Mouse (Mus musculus) layer of hippocampus, postnatal 25 days (tissue): ENCODE measurements around the gene Nubp2. TPM values are rescaled to one million over a fixed set of nuclear protein-coding genes. Genes with fewer than 3 reads are reported as not detected.

ENCODE experiments used
- DNase-seq, 2 experiments: peaks; one replicate each; pipeline ENCODE4 v3.0.0; 2022; ENCODE audit warnings: mixed read lengths in 2 of 2, low spot score in 1 of 2; ENCODE audit errors: extremely low spot score in 1 of 2
- total RNA-seq, 2 experiments: library from RNA; stranded (reverse); gene quantifications; 2 replicates each; pipeline ENCODE4 v1.2.3; 2021

The Nubp2 gene
- total RNA-seq, 2 experiments from 2014 or later, result 33.5 to 38.1 TPM

DNA sequence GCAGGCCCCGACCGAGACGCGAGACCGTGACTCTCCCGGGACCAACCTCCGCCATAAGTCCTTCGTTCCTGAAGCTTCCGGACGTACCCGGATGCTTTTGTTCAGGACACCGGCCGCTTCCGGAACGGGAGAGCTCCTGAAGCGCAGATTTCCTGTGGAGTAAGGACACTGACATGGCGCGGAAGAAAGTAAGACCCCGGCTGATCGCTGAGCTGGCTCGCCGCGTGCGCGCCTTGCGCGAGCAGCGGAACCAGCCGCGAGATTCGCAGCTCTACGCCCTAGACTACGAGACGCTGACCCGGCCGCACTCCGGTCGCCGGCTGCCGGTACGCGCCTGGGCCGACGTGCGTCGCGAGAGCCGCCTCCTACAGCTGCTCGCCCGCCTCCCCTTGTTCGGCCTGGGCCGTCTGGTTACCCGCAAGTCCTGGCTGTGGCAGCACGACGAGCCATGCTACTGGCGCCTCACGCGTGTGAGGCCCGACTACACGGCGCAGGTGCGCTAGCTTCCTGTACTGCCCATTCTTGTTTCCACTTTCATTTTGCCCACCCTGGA lies 8.9 kb upstream of the Nubp2 start, which contains the start of the genes Eme2 and Mrps34:
TSS of gene Eme2 (minus strand) at position 93 of the 553 bp plus-strand sequence.
TSS of gene Mrps34 (plus strand) at position 122 of the 553 bp plus-strand sequence.
- DNase-seq, result peak; percentile 72 to 84

GRCm38 (mm10) chr17:24894061-24894994 lies 8.2 kb upstream of the Nubp2 start:
- no peak for DNase-seq

DNA sequence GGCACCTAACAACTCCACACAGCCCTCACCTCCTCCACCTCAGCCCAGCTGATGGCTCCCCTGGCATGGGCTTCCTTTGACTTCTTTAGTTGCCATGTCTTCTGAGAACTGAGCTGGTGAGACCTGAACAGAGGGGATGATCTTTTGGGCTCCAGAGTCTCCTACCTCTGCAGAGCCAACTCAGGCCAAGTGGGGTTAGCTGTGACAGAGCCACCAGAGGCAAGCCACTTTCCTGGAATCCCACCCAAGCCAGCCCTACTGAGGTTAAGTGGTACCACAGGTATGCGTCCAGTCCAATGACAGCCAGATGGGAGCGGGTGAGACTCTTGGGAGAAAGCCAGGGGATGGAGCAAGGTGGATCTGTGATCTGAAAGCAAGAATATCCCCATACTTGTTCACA lies 7.1 kb upstream of the Nubp2 start:
- no peak for DNase-seq

DNA sequence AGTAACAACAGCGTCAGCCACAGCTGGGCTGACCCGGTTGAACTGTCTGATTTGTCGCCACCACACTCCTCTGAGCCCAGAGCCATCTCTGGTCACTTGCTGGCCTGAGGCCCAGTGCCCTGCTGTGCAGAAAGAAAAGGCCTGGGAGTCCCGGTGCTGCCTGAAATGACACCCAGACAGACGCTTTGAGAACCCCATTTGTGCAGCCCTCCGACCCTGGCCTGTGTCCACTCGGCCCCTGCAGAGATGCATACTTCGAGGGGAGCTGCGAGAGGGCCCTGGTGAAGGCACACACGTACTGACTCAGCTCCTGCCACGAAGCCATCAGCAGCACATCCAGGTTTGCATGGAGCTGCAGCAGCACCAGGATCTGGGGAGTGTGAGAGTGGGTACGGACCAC lies 6.6 kb upstream of the Nubp2 start:
- no peak for DNase-seq

GRCm38 (mm10) chr17:24891321-24891720 lies 5.2 kb upstream of the Nubp2 start:
- DNase-seq, result no peak

DNA sequence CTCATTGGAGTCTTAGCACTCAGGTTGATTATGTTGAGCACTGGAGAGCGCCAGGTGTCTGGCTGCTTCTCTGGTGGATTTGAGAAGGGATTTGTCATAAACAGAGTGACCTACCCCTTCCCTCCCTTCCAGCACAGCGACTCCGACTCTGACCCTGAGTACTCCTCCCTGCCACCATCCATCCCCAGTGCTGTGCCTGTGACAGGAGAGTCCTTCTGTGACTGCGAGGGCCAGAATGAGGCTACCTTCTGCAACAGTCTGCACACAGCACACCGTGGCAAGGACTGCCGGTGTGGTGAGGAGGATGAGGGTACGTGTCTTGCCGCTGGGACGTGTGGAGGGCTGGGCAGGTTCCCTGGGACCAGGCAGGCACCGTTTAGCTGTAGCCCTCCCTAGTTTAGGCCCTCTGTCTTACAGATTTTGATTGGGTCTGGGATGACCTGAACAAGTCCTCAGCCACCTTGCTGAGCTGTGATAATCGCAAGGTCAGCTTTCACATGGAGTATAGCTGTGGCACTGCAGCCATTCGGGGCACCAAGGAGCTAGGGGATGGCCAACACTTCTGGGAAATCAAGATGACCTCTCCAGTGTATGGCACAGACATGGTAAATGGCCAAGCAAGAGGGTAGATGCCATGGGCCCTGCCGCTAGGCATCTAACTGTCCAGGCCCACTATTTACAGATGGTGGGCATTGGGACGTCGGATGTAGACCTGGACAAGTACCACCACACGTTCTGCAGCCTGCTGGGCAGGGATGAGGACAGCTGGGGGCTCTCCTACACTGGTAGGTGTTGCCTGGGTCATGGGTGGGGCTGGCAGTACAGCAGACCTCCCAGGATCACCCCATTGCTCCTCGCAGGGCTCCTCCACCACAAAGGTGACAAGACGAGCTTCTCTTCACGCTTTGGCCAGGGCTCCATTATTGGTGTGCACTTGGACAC lies 4.3 kb upstream of the Nubp2 start:
- no peak for DNase-seq

DNA sequence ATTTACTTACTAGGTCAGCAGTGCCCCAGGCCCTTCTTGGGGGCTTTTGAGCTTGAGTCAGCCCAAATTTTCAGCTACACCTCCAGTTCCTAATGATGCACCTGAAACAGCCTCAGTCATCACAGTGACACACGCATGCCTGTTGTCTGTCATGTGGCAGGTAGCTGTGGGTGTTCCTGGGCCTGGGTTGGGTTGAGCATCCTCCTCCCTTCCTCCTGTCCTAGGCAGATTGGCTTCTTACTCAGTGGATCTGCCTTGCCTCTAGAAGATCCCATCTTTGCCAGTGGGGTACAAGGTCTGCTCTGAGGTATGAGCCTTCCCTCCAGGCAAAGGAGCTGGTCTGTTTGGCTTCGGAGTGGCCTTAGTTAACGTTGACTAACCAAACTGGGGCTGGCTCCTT lies 2.7 kb upstream of the Nubp2 start:
- DNase-seq, result no peak

DNA sequence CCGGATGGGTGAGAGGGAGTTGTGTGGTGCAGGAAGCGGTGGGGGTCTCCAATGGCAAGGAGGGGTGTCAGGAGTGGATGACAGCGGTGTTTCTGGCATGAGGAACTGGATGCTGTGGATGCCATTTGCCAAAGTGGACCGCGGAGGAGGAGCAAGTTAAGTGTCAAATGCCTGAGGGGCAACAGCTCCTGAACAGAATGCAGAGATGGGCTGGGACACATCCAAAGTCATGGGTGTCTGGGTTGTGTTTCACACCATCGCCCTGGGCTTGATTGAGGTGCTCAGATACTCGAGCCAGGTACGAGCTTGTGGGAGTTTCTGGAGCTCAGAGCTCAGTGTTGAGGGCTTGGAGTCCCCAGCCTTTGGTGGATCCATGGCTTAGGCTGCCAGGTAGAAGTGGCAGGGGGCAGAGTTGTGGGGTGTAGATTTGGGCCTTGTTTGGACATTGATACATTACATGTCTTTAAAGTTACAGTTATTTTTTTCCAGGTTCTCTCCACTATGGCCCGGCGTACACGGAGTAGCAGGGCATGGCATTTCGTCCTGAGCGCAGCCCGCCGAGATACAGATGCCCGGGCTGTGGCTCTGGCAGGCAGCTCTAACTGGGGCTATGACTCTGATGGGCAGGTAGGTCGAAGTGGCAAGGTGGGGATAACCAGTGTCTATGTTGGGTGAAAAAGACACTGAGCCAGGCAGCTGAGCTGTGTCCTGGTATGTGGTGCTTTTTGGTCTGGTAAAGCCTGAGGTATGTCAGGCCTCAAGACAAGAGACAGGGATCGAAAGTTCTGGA lies 1.3 kb upstream of the Nubp2 start:
- no peak for DNase-seq

DNA sequence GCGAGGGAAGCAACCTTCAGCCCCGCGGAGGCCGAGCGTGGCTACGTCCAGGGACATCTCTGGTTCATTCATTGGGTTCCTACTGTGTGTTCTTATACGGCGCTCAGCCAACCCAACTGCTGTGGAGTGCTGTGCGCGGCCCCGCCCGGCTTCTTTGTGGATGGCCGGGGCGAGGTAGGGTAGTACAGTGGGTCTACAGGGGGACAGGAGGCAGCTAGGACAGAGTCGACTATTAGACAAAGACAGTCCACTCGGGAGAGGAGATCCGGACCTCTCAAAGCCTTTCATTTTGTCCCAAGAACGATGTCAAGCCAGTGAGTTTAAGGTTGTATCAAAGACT lies 753 bp upstream of the Nubp2 start:
- DNase-seq, result no peak

DNA sequence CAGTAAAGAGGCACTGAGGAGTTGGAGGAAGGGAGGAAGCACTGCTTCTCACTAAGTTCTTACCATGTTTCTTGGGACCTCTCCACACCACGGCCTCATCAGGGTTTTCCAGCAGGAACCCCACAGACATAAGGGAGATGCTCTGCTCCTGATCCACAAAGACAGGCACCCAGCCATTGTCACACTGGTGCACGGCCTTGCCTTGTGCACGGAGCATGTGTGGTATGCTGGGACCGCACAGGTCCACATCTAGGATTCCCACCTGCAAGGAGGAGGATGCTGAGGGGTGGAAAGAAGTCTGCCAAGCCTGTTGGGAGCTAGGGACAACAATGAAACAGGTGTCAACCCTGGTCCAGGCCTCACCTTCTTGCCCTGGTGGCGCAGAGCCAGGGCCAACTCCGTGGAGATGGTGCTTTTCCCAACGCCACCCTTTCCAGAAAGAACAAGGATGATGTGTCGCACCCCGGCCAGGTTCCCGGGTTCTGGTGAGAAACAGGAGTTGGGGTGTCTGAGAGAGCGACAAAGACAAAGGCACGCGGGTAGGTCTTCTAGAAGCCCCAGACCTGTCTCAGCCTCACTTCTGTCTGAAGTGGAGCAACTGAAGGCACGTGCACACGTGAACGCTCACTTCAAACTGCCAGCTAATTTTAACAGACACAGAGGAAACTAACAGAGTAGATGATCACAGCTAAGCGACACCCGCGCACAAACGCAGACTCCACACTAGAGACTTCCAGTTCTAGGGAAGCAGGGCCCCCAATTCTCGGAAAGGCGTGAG lies 604 bp downstream of the Nubp2 start:
- DNase-seq, result no peak

DNA sequence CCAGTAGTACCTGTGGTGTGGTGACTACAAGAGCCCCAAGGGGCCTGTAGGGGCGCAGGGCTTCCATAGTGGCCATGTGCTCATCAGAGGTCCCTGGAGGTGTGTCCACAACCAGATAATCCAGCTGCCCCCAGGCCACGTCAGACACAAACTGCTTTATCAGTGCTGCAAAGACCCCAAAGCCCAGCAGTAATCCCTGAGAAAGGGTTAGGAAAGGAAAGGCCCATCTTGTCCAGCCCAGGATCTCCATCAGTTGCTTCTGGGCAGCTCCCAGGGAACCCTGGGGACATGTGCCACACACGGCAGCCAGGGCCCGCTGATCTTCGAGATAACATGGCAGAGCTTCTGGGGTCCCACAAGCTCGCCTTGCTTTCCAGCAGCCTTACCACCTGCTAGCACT lies 1.8 kb downstream of the Nubp2 start:
- no peak for DNase-seq

- DNase-seq, result no peak
Observed at GRCm38 (mm10) chr17:24881738-24882440, 4.3 kb downstream of the Nubp2 start.

- no peak for DNase-seq
Observed at GRCm38 (mm10) chr17:24878531-24878930, 7.6 kb downstream of the Nubp2 start.

- DNase-seq, result no peak
Observed at GRCm38 (mm10) chr17:24878117-24878397, 8.1 kb downstream of the Nubp2 start.

DNA sequence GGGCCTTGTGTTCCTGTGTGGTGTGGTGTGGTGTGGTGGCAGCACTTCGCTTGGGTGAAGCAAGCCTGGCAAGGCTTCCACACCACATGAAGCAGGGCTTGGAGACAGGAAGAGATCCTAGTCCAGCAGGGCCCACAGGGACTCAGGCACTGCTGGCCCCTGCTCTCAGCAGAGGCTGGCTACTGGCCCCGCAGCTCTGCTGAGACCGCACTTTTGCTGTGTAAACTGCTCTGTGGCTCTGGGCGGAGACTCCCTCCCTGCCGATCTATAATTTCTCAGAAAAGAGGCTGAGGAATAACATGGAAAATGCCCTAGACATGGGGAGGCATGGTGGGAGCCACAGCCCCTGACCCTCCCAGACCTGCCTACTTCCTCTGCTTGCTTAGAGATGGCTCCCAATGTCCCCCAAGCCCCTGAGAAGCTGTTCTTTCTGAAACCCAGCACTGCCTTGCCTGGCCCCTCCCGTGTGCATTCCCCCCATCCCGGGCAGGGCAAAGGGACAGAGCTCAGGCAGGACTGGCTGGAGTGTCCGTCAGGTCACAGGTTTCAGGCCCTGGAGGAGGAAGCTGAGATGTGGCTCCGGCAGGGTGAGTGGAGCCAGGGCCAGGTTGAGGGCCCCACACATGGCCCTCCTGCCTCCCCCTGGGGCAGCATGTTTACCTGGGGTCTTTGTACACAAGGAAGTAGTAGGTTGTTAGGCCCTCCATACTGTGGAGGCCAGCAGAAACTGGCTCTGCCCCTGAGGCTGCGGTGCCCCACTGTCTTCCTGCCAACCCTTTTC lies 8.6 kb downstream of the Nubp2 start:
- DNase-seq, result no peak

GRCm38 (mm10) chr17:24874989-24875388 lies 11.2 kb downstream of the Nubp2 start:
- no peak for DNase-seq

GRCm38 (mm10) chr17:24874405-24874745 lies 11.8 kb downstream of the Nubp2 start:
- no peak for DNase-seq

DNA sequence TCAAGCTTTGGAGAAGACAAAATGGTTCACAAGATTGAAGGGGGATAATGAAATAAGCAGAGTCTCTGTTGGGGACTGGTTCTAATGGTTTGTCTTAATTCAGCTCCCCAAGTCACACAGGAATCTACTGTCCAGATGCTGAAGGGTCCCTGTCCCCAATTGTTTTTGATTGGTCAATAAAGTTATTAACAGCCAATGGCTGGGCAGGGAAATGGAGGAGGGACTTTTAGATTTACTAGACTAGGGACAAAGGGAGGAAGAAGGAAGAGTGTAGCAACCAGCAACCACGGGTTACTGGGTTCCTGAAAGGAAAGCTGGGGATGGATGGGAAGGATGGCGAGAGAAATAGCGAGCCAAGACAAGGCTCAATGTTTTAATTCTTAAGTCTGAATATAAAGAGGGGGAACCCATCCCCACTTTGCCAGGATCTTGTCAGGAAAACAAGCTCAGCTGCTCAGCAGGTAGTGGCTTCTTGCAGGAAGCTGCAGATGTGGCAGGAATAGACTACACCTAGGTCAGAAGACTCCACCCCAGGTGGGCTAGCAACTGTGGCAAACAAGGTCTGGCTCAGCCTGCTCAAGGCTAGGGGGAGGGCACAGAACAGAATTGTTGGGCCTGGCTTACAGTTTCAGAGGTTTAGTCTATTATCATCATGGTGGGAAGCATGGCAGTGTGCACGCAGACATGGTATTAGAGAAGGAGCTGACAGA lies 12.3 kb downstream of the Nubp2 start:
- no peak for DNase-seq
